Mouse (Mus musculus): ENCODE measurements around the gene Auts2. TPM values are rescaled to one million over a fixed set of nuclear protein-coding genes. Genes with fewer than 3 reads are reported as not detected.

Gene Auts2
- polyA plus RNA-seq, 1 experiment, result 9.2 TPM

GRCm38 (mm10) chr5:132375130-132375529, 168.0 kb downstream of the Auts2 start:
- no peak for TF ChIP-seq CTCF (conservative IDR thresholded peaks at IDR 0.05; ENCODE audit: insufficient read depth, insufficient read length, low read depth, low read length)
- Histone ChIP-seq H3K36me3 (ENCODE audit: control insufficient read depth, insufficient read depth, low read length) (no peaks in the 10 kb centered on the region), H3K4me1 (ENCODE audit: control insufficient read depth, insufficient read depth, low read length) (no peaks in the 10 kb centered on the region), H3K4me3 (ENCODE audit: insufficient read depth, low read depth, low read length) (no peak overlapping the region), H3K27me3 (replicated peaks; ENCODE audit: control insufficient read depth, insufficient read depth, low read length) (no peaks in the 10 kb centered on the region; the same call in 1 of the 2 replicates), H3K27ac (ENCODE audit: insufficient read depth, low read depth, low read length) (no peak overlapping the region)
- no peak for DNase-seq
- WGBS, result 93% methylated on average over 1 of the region's 1 CpGs

- Histone ChIP-seq H3K27ac (ENCODE audit: insufficient read depth, low read depth, low read length) (no peak overlapping the region), H3K36me3 (ENCODE audit: control insufficient read depth, insufficient read depth, low read length) (no peaks in the 10 kb centered on the region), H3K4me3 (ENCODE audit: insufficient read depth, low read depth, low read length) (no peak overlapping the region), H3K27me3 (replicated peaks; ENCODE audit: control insufficient read depth, insufficient read depth, low read length) (no peaks in the 10 kb centered on the region; the same call in 1 of the 2 replicates), H3K4me1 (ENCODE audit: control insufficient read depth, insufficient read depth, low read length) (no peaks in the 10 kb centered on the region)
- TF ChIP-seq POLR2A (IDR thresholded peaks at IDR 0.05; ENCODE audit: low read depth, low read length), result no peak
- TF ChIP-seq CTCF (conservative IDR thresholded peaks at IDR 0.05; ENCODE audit: insufficient read depth, insufficient read length, low read depth, low read length), result no peak
- WGBS, result 83% methylated on average over 4 of the region's 4 CpGs
- DNase-seq, result peak; percentile 18
These were observed 169.6 kb downstream of the Auts2 start for GRCm38 (mm10) chr5:132373471-132374075.

GRCm38 (mm10) chr5:132372605-132373004, 170.5 kb downstream of the Auts2 start:
- Histone ChIP-seq H3K4me3 (ENCODE audit: insufficient read depth, low read depth, low read length) (no peak overlapping the region), H3K4me1 (ENCODE audit: control insufficient read depth, insufficient read depth, low read length) (no peaks in the 10 kb centered on the region), H3K27me3 (replicated peaks; ENCODE audit: control insufficient read depth, insufficient read depth, low read length) (no peaks in the 10 kb centered on the region; the same call in 1 of the 2 replicates), H3K27ac (ENCODE audit: insufficient read depth, low read depth, low read length) (no peak overlapping the region), H3K36me3 (ENCODE audit: control insufficient read depth, insufficient read depth, low read length) (no peaks in the 10 kb centered on the region)
- TF ChIP-seq POLR2A (IDR thresholded peaks at IDR 0.05; ENCODE audit: low read depth, low read length), result no peak
- TF ChIP-seq CTCF (conservative IDR thresholded peaks at IDR 0.05; ENCODE audit: insufficient read depth, insufficient read length, low read depth, low read length), result no peak
- 85% methylated on average over 2 of the region's 2 CpGs for WGBS
- DNase-seq, result no peak

DNA sequence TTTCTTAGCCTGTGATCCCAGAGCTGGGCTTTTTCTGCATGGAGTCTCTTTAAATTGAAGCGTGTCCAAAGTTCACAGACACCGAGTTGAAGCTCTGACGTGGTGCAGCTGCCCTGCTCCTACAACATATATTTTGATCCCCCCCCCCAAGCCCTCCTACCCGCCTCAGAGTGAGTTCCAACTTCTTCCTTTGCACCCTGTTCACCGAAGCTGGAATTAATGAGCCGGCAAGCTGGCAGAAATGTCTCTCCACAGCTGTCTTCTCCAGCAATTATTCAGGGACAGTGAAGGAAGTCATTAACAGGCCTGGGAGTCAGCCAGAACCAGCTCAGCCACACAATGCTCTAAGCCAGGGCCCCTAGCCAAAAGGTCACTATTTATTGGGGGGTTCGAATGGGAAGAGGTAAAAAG, 174.5 kb downstream of the Auts2 start:
- no peaks in the 10 kb centered on the region; the same call in 1 of the 2 replicates for H3K27me3 ChIP-seq (replicated peaks; ENCODE audit: control insufficient read depth, insufficient read depth, low read length)
- DNase-seq, result peak; percentile 79
- H3K4me1 ChIP-seq (ENCODE audit: control insufficient read depth, insufficient read depth, low read length), result no peaks in the 10 kb centered on the region
- H3K36me3 ChIP-seq (ENCODE audit: control insufficient read depth, insufficient read depth, low read length), result no peaks in the 10 kb centered on the region
- WGBS, result 11% methylated on average over 7 of the region's 7 CpGs
- H3K4me3 ChIP-seq (ENCODE audit: insufficient read depth, low read depth, low read length), result no peak overlapping the region
- TF ChIP-seq POLR2A (IDR thresholded peaks at IDR 0.05; ENCODE audit: low read depth, low read length) (no peak), CTCF (conservative IDR thresholded peaks at IDR 0.05; ENCODE audit: insufficient read depth, insufficient read length, low read depth, low read length) (no peak)
- no peak overlapping the region for H3K27ac ChIP-seq (ENCODE audit: insufficient read depth, low read depth, low read length)

GRCm38 (mm10) chr5:132361276-132361675, 181.9 kb downstream of the Auts2 start:
- 100% methylated on average over 1 of the region's 1 CpGs for WGBS
- Histone ChIP-seq H3K4me3 (ENCODE audit: insufficient read depth, low read depth, low read length) (no peak overlapping the region), H3K36me3 (ENCODE audit: control insufficient read depth, insufficient read depth, low read length) (no peaks in the 10 kb centered on the region), H3K27ac (ENCODE audit: insufficient read depth, low read depth, low read length) (no peak overlapping the region), H3K4me1 (ENCODE audit: control insufficient read depth, insufficient read depth, low read length) (no peaks in the 10 kb centered on the region), H3K27me3 (replicated peaks; ENCODE audit: control insufficient read depth, insufficient read depth, low read length) (no peaks in the 10 kb centered on the region)
- no peak for TF ChIP-seq POLR2A (IDR thresholded peaks at IDR 0.05; ENCODE audit: low read depth, low read length)
- no peak for TF ChIP-seq CTCF (conservative IDR thresholded peaks at IDR 0.05; ENCODE audit: insufficient read depth, insufficient read length, low read depth, low read length)
- no peak for DNase-seq

DNA sequence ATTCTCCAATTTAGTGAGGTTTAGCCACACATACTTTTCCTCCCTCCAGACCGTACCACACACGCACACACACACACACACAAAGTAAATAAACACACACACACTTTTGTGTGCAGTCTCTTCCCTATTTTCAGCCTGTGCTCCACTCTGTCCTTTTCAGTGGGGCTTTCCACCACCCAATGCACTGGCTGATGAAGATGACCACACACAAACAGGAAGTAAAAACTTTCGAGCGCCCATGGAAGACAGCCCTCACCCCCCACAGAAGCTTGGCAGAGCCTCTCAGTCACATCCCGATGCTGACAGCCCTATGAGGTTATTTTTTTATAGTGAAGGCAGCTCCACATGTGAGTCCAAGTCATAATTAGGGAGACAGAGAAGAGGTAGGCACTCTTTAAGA, 185.4 kb downstream of the Auts2 start:
- no peaks in the 10 kb centered on the region for H3K27me3 ChIP-seq (replicated peaks; ENCODE audit: control insufficient read depth, insufficient read depth, low read length)
- DNase-seq, result no peak
- TF ChIP-seq CTCF (conservative IDR thresholded peaks at IDR 0.05; ENCODE audit: insufficient read depth, insufficient read length, low read depth, low read length) (no peak), POLR2A (IDR thresholded peaks at IDR 0.05; ENCODE audit: low read depth, low read length) (no peak)
- H3K36me3 ChIP-seq (ENCODE audit: control insufficient read depth, insufficient read depth, low read length), result no peaks in the 10 kb centered on the region
- no peak overlapping the region for H3K4me3 ChIP-seq (ENCODE audit: insufficient read depth, low read depth, low read length)
- no peaks in the 10 kb centered on the region for H3K4me1 ChIP-seq (ENCODE audit: control insufficient read depth, insufficient read depth, low read length)
- no peak overlapping the region for H3K27ac ChIP-seq (ENCODE audit: insufficient read depth, low read depth, low read length)
- WGBS, result 54% methylated on average over 5 of the region's 5 CpGs

DNA sequence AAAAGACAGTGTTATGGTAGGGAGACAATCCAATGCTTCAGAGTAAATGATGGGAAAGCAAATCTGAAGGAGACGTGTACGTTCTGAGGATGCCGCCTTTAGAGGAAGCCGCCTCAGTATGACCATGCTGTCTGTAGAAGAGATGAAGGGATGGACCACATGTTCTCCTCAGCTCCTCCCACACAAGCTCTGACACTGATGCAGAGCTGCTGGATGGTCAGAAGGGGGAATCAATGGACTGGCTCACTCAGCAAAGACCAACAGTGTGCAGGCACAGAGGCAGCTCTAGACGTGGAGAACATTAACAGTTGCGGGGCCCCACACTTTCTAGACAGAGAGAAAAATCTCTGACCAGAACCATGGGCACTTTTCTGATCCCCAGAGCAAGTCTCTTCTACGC, 187.2 kb downstream of the Auts2 start:
- TF ChIP-seq POLR2A (IDR thresholded peaks at IDR 0.05; ENCODE audit: low read depth, low read length) (no peak), CTCF (conservative IDR thresholded peaks at IDR 0.05; ENCODE audit: insufficient read depth, insufficient read length, low read depth, low read length) (no peak)
- Histone ChIP-seq H3K4me3 (ENCODE audit: insufficient read depth, low read depth, low read length) (no peak overlapping the region), H3K27ac (ENCODE audit: insufficient read depth, low read depth, low read length) (no peak overlapping the region), H3K4me1 (ENCODE audit: control insufficient read depth, insufficient read depth, low read length) (no peaks in the 10 kb centered on the region), H3K27me3 (replicated peaks; ENCODE audit: control insufficient read depth, insufficient read depth, low read length) (no peaks in the 10 kb centered on the region), H3K36me3 (ENCODE audit: control insufficient read depth, insufficient read depth, low read length) (no peaks in the 10 kb centered on the region)
- DNase-seq, result no peak
- 68% methylated on average over 7 of the region's 7 CpGs for WGBS

Measured in kidney, adult 2 months (tissue).